Mouse (Mus musculus): ENCODE measurements around the gene Pde6h. TPM values are rescaled to one million over a fixed set of nuclear protein-coding genes. Genes with fewer than 3 reads are reported as not detected.

Gene Pde6h
- total and polyA plus RNA-seq, 2 experiments, result under 0.01 to 0.05 TPM

DNA sequence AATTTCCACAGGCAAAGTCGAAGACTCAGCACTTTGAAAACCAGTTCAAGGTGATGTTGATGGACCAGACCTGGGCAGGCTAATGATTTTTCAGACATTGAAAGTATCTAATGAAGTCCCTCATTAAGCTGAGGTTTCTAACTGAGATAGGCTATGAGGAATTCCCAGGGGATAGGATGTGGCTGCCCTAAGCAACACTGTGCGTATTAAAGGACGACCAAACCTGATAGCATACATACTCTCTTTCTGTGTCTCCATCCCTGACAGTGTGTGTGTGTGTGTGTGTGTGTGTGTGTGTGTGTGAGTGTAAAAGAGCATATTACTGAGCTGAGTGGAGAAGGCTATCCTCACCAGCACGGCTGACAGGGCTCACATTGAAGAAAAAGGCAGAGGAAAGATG lies 80.7 kb downstream of the Pde6h start:
- H3K27me3 ChIP-seq (ENCODE audit: control insufficient read depth, insufficient read depth, low read length), result no peaks in the 10 kb centered on the region; the same call in 1 of the 2 replicates
- TF ChIP-seq POLR2A (IDR thresholded peaks at IDR 0.05; ENCODE audit: extremely low read depth, insufficient read depth, low read length) (no peak), CTCF (IDR thresholded peaks at IDR 0.05; ENCODE audit: low read depth, low read length) (no peak)
- H3K4me3 ChIP-seq (ENCODE audit: insufficient read depth, low read depth, low read length), result no peak overlapping the region
- H3K79me2 ChIP-seq (ENCODE audit: control insufficient read depth, insufficient read depth, low read length), result no peaks in the 10 kb centered on the region
- no peak overlapping the region for H3K9ac ChIP-seq (ENCODE audit: low read depth, low read length)
- no peak for DNase-seq (ENCODE audit: extremely low read depth, low read depth, low spot score)
- no peak overlapping the region for H3K27ac ChIP-seq (replicated peaks; ENCODE audit: insufficient read depth, low read depth, low read length)
- no peaks in the 10 kb centered on the region for H3K36me3 ChIP-seq (ENCODE audit: control insufficient read depth, insufficient read depth, low read length)
- H3K4me1 ChIP-seq (ENCODE audit: control insufficient read depth, insufficient read depth, low read length), result no peaks in the 10 kb centered on the region
- 79% methylated on average over 4 of the region's 4 CpGs for WGBS

DNA sequence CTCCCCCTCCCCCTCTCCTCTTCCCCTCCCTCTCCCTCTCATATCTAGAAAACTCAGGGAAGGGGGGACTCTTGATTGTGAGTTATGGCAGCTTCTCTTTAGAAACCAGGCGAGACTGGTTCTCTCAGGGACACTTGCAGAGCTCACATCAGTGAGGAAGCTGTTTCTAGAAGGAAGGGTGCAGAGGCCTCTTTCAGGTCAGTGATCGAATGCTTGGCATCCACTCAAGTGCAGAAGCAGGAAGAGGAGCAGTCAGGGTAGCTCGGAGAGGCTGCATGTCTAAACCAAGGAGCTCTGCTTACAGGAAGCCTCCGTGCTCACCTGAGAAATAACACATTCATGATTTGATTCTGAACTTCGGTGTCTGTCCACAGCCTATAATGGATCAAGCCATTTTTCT lies 87.6 kb downstream of the Pde6h start:
- no peaks in the 10 kb centered on the region; the same call in 1 of the 2 replicates for H3K27me3 ChIP-seq (ENCODE audit: control insufficient read depth, insufficient read depth, low read length)
- no peak overlapping the region for H3K27ac ChIP-seq (replicated peaks; ENCODE audit: insufficient read depth, low read depth, low read length)
- TF ChIP-seq POLR2A (IDR thresholded peaks at IDR 0.05; ENCODE audit: extremely low read depth, insufficient read depth, low read length) (no peak), CTCF (IDR thresholded peaks at IDR 0.05; ENCODE audit: low read depth, low read length) (no peak)
- no peaks in the 10 kb centered on the region for H3K79me2 ChIP-seq (ENCODE audit: control insufficient read depth, insufficient read depth, low read length)
- no peaks in the 10 kb centered on the region for H3K4me1 ChIP-seq (ENCODE audit: control insufficient read depth, insufficient read depth, low read length)
- H3K4me3 ChIP-seq (ENCODE audit: insufficient read depth, low read depth, low read length), result no peak overlapping the region
- 74% methylated on average over 5 of the region's 5 CpGs for WGBS
- no peak for DNase-seq (ENCODE audit: extremely low read depth, low read depth, low spot score)
- no peak overlapping the region for H3K9ac ChIP-seq (ENCODE audit: low read depth, low read length)
- H3K36me3 ChIP-seq (ENCODE audit: control insufficient read depth, insufficient read depth, low read length), result no peaks in the 10 kb centered on the region

DNA sequence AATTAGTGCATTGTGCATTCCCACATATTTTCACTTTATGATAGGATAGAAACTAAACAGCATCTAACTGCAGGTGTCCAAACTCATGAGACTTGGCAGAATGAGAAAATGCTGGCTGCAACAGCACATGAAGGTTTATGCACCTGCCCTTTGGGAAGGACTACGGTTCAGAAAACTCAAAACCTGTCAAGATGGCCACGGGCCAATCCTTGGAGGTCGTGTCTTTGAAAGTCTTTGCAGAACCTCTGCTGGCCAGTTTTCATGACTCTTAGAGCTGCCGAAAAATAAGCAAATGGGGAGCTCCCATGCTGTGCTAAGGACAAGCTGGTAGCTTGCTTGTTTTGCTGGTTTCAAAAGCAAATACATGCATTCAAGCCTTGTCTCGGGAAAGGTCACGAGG lies 90.7 kb downstream of the Pde6h start:
- Histone ChIP-seq H3K27ac (replicated peaks; ENCODE audit: insufficient read depth, low read depth, low read length) (no peak overlapping the region), H3K36me3 (ENCODE audit: control insufficient read depth, insufficient read depth, low read length) (no peaks in the 10 kb centered on the region), H3K4me3 (ENCODE audit: insufficient read depth, low read depth, low read length) (no peak overlapping the region)

DNA sequence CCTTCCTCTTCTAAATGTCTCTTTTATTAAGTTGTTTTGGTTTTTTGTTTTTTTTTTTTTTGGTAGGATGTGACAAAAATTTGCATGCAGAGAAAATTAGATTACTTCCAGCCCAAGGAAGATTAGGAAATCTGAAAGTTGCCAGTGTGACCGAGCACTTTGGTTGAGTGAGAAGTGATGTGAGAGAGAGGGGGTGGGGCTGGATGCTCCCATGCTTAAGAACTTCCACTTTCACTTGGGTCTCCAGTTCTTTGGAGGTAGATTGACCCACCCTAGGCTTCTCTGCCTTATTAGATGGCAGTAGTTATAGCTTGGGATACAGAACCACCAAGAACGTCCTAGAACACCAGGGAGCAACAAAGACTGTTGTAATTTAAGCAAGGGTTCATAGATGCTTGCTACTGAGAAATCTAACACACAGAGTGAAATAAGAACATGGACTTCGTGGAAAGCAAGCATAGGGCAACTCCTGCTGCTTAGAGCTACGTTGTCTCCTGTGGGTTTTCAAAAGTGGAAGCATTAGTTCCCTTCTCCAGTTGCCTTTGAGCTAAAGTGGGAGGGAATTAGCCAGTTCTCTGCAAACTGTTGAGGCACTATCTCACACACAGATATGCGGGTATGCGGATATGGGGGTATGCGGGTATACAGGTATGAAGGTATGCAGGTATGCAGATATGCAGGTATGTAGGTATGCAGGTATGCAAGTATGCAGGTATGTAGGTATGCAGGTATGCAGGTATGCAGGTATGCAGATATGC lies 93.8 kb downstream of the Pde6h start:
- no peak for DNase-seq (ENCODE audit: extremely low read depth, low read depth, low spot score)
- Histone ChIP-seq H3K9ac (ENCODE audit: low read depth, low read length) (no peak overlapping the region), H3K27ac (replicated peaks; ENCODE audit: insufficient read depth, low read depth, low read length) (no peak overlapping the region), H3K4me3 (ENCODE audit: insufficient read depth, low read depth, low read length) (no peak overlapping the region), H3K36me3 (ENCODE audit: control insufficient read depth, insufficient read depth, low read length) (no peaks in the 10 kb centered on the region), H3K79me2 (ENCODE audit: control insufficient read depth, insufficient read depth, low read length) (no peaks in the 10 kb centered on the region), H3K4me1 (ENCODE audit: control insufficient read depth, insufficient read depth, low read length) (no peaks in the 10 kb centered on the region), H3K27me3 (ENCODE audit: control insufficient read depth, insufficient read depth, low read length) (no peaks in the 10 kb centered on the region; the same call in 1 of the 2 replicates)
- TF ChIP-seq CTCF (IDR thresholded peaks at IDR 0.05; ENCODE audit: low read depth, low read length), result no peak
- TF ChIP-seq POLR2A (IDR thresholded peaks at IDR 0.05; ENCODE audit: extremely low read depth, insufficient read depth, low read length), result no peak
- 79% methylated on average over 7 of the region's 7 CpGs for WGBS

More for the DNA sequence above, 90.7 kb downstream of the Pde6h start:
- Histone ChIP-seq H3K9ac (ENCODE audit: low read depth, low read length) (no peak overlapping the region), H3K79me2 (ENCODE audit: control insufficient read depth, insufficient read depth, low read length) (no peaks in the 10 kb centered on the region), H3K27me3 (ENCODE audit: control insufficient read depth, insufficient read depth, low read length) (no peaks in the 10 kb centered on the region; the same call in 1 of the 2 replicates), H3K4me1 (ENCODE audit: control insufficient read depth, insufficient read depth, low read length) (no peaks in the 10 kb centered on the region)
- no peak for DNase-seq (ENCODE audit: extremely low read depth, low read depth, low spot score)
- TF ChIP-seq CTCF (IDR thresholded peaks at IDR 0.05; ENCODE audit: low read depth, low read length) (no peak), POLR2A (IDR thresholded peaks at IDR 0.05; ENCODE audit: extremely low read depth, insufficient read depth, low read length) (no peak)
- 63% methylated on average over 6 of the region's 6 CpGs for WGBS

Other genes starting within 250 kb of the Pde6h start
- 0.55 and 2.6 TPM in 2 replicates for gene Gucy2c, start 142.1 kb upstream of the Pde6h start, total RNA-seq (2014; rRNA removed)
- gene Gucy2c, start 142.1 kb upstream of the Pde6h start, polyA plus RNA-seq (2012; rRNA removed), result 0.17 and 0.56 TPM in 2 replicates
- 8.8 and 9.9 TPM in 2 replicates for gene Hist4h4, start 119.4 kb upstream of the Pde6h start, total RNA-seq (2014; rRNA removed)
- 0.15 and 0.21 TPM in 2 replicates for gene Hist4h4, start 119.4 kb upstream of the Pde6h start, polyA plus RNA-seq (2012; rRNA removed)
- 53.1 and 63.8 TPM in 2 replicates for gene H2afj, start 115.6 kb upstream of the Pde6h start, total RNA-seq (2014; rRNA removed)
- gene H2afj, start 115.6 kb upstream of the Pde6h start, polyA plus RNA-seq (2012; rRNA removed), result 90.3 and 103 TPM in 2 replicates
- 0.18 and 1.1 TPM in 2 replicates for gene BC049715, start 96.2 kb upstream of the Pde6h start, total RNA-seq (2014; rRNA removed)
- 0.09 and 0.61 TPM in 2 replicates for gene BC049715, start 96.2 kb upstream of the Pde6h start, polyA plus RNA-seq (2012; rRNA removed)
- 6.6 and 9.0 TPM in 2 replicates for gene Wbp11, start 95.6 kb upstream of the Pde6h start, total RNA-seq (2014; rRNA removed)
- gene Wbp11, start 95.6 kb upstream of the Pde6h start, polyA plus RNA-seq (2012; rRNA removed), result 13.6 and 18.0 TPM in 2 replicates
- gene Smco3, start 88.4 kb upstream of the Pde6h start, total RNA-seq (2014; rRNA removed), result 0.07 TPM in 1 of 2 replicates, not detected in the other
- not detected in 2 replicates for gene Smco3, start 88.4 kb upstream of the Pde6h start, polyA plus RNA-seq (2012; rRNA removed)
- 1.8 and 1.9 TPM in 2 replicates for gene Art4, start 66.1 kb upstream of the Pde6h start, total RNA-seq (2014; rRNA removed)
- gene Art4, start 66.1 kb upstream of the Pde6h start, polyA plus RNA-seq (2012; rRNA removed), result 0.93 and 1.1 TPM in 2 replicates
- 10.0 and 10.9 TPM in 2 replicates for gene Mgp, start 48.0 kb upstream of the Pde6h start, total RNA-seq (2014; rRNA removed)
- 7.3 and 11.9 TPM in 2 replicates for gene Mgp, start 48.0 kb upstream of the Pde6h start, polyA plus RNA-seq (2012; rRNA removed)
- gene Erp27, start 1.7 kb upstream of the Pde6h start, total RNA-seq (2014; rRNA removed), result 0.40 and 1.8 TPM in 2 replicates
- gene Erp27, start 1.7 kb upstream of the Pde6h start, polyA plus RNA-seq (2012; rRNA removed), result 0.37 and 0.55 TPM in 2 replicates
- gene Arhgdib, start 18.1 kb downstream of the Pde6h start, total RNA-seq (2014; rRNA removed), result 5.3 and 7.7 TPM in 2 replicates
- gene Arhgdib, start 18.1 kb downstream of the Pde6h start, polyA plus RNA-seq (2012; rRNA removed), result 10.3 and 11.9 TPM in 2 replicates
- gene Rerg, start 246.7 kb downstream of the Pde6h start, total RNA-seq (2014; rRNA removed), result 2.2 and 2.8 TPM in 2 replicates
- 1.3 and 2.2 TPM in 2 replicates for gene Rerg, start 246.7 kb downstream of the Pde6h start, polyA plus RNA-seq (2012; rRNA removed)

Measured in liver, adult 2 months (tissue).